8 mouse cellular contexts compared by ENCODE assay signal in genomic region chr8:122550995-122551264, GRCm38 (mm10). TPM values are rescaled to one million over a fixed set of nuclear protein-coding genes. Genes with fewer than 3 reads are reported as not detected.
DNase-seq lines count a peak whose midpoint lies in the region; ATAC-seq and TF ChIP-seq lines count a peak whose summit lies in the region.

No protein-coding gene starts in this region.

- peak; percentile 8 for ATAC-seq in liver, embryonic 13.5 days (ENCODE audit: low read depth)
- ATAC-seq in megakaryocyte-erythroid progenitor cell, adult 5-6 weeks (replicated peaks; ENCODE audit: low FRiP score, low TSS enrichment, poor library complexity, severe bottlenecking), result no peak

- H3K4me1 ChIP-seq in heart, embryonic 10.5 days, result peaks cover 61% of the 10 kb centered on the region
- peaks cover 40% of the 10 kb centered on the region for H3K4me1 ChIP-seq in thymus, adult 2 months (replicated peaks; ENCODE audit: control insufficient read depth, insufficient read depth, low read length)
- peaks cover 75% of the 10 kb centered on the region for H3K4me1 ChIP-seq in liver, embryonic 13.5 days (replicated peaks)

- peak overlapping the region; percentile 99 for H3K9ac ChIP-seq in liver, embryonic 13.5 days

- no peaks in the 10 kb centered on the region for H3K27me3 ChIP-seq in heart, embryonic 10.5 days (ENCODE audit: insufficient read depth, poor library complexity, severe bottlenecking)
- no peaks in the 10 kb centered on the region for H3K27me3 ChIP-seq in thymus, adult 2 months (ENCODE audit: control insufficient read depth, insufficient read depth, low read length)
- no peaks in the 10 kb centered on the region for H3K27me3 ChIP-seq in liver, embryonic 13.5 days

- peak overlapping the region; percentile 99 for H3K4me2 ChIP-seq in liver, embryonic 13.5 days

- no peak for TF ChIP-seq CTCF in thymus, adult 2 months (IDR thresholded peaks at IDR 0.05; ENCODE audit: borderline replicate concordance, control insufficient read depth, extremely low read depth, insufficient read depth, low read length, poor library complexity)

- H3K27ac ChIP-seq in heart, embryonic 10.5 days, result peak overlapping the region; percentile 98
- no peak overlapping the region for H3K27ac ChIP-seq in thymus, adult 2 months (ENCODE audit: control insufficient read depth, insufficient read depth, low read length)
- H3K27ac ChIP-seq in liver, embryonic 13.5 days, result peak overlapping the region; percentile 99

- H3K4me3 ChIP-seq in heart, embryonic 10.5 days, result peak overlapping the region; percentile 88
- peak overlapping the region; percentile 75 for H3K4me3 ChIP-seq in thymus, adult 2 months (ENCODE audit: control insufficient read depth, insufficient read depth, low read length)
- peak overlapping the region; percentile 99 for H3K4me3 ChIP-seq in liver, embryonic 13.5 days (replicated peaks)

- intact Hi-C loops in heart, postnatal 25 days (cut with DNase I), result loop anchor here (1.0 kb wide), 1 partner anchor 50 kb away; no protein-coding TSS in a partner anchor

- DNase-seq in heart, embryonic 10.5 days (ENCODE audit: low spot score), result no peak
- DNase-seq in heart, postnatal 25 days (ENCODE audit: low spot score), result no peak
- no peak for DNase-seq in thymus, adult 2 months
- DNase-seq in thymus, adult 18-20 months, result no peak
- no peak for DNase-seq in liver, embryonic 13.5 days
- DNase-seq in adrenal gland, adult 8-10 months, result no peak
- DNase-seq in adrenal gland, adult (ENCODE audit: inconsistent age in 2 of 2, low spot score in 1 of 2), result no peak

- 0% methylated on average over 43 of the region's 43 CpGs for WGBS in heart, embryonic 10.5 days
- under 1% methylated on average over 40 of the region's 43 CpGs for WGBS in thymus, adult 2 months
- 0% methylated on average over 41 of the region's 43 CpGs for WGBS in liver, embryonic 13.5 days (ENCODE audit: insufficient replicate concordance)

- no peaks in the 10 kb centered on the region for H3K9me3 ChIP-seq in heart, embryonic 10.5 days
- H3K9me3 ChIP-seq in liver, embryonic 13.5 days (replicated peaks), result no peaks in the 10 kb centered on the region

- H3K36me3 ChIP-seq in heart, embryonic 10.5 days, result no peaks in the 10 kb centered on the region; the same call in 1 of the 2 replicates
- no peaks in the 10 kb centered on the region for H3K36me3 ChIP-seq in thymus, adult 2 months (ENCODE audit: control insufficient read depth, insufficient read depth, low read length)
- peaks cover 9% of the 10 kb centered on the region; the same call in 1 of the 2 replicates for H3K36me3 ChIP-seq in liver, embryonic 13.5 days

- no peak for TF ChIP-seq POLR2A in thymus, adult 2 months (IDR thresholded peaks at IDR 0.05; ENCODE audit: control insufficient read depth, extremely low read depth, insufficient read depth, low read length, poor library complexity)

RNA-seq across cellular contexts. Expression of gene Piezo1, which starts 0.2 kb away (rescaled TPM):
- polyA plus RNA-seq in heart, embryonic 10.5 days (2016; fragmentation: Nextera tagmentation; extraction: Ambion mirVana), result 23.7 and 29.3 TPM in 2 replicates
- 10 to 100 TPM; 17.2 to 19.1 TPM for total RNA-seq in heart, postnatal 25 days (2021)
- 93.6 and 106 TPM in 2 replicates for polyA plus RNA-seq in thymus, adult 2 months (2012; rRNA removed)
- 13.9 and 14.2 TPM in 2 replicates for polyA plus RNA-seq in liver, embryonic 13.5 days (2015; fragmentation: Nextera tagmentation; extraction: Ambion mirVana)
- total RNA-seq in megakaryocyte-erythroid progenitor cell, adult 5-6 weeks (2014; fragmentation: Nextera tagmentation), result 84.0 and 93.5 TPM in 2 replicates
- total RNA-seq in megakaryocyte-erythroid progenitor cell, adult 5-6 weeks (2017), result 31.1 and 31.5 TPM in 2 replicates
- 10 to 100 TPM; 13.8 to 25.2 (median 18.5) TPM for total RNA-seq in adrenal gland, adult 8-10 months (2022)

RNA-seq across cellular contexts. Expression of gene Cdt1, which starts 16.9 kb away (rescaled TPM):
- polyA plus RNA-seq in heart, embryonic 10.5 days (2016; fragmentation: Nextera tagmentation; extraction: Ambion mirVana), result 47.6 TPM in 2 replicates
- 1 to 10 TPM; 2.7 to 3.2 TPM for total RNA-seq in heart, postnatal 25 days (2021)
- 136 and 210 TPM in 2 replicates for polyA plus RNA-seq in thymus, adult 2 months (2012; rRNA removed)
- 60.6 and 64.3 TPM in 2 replicates for polyA plus RNA-seq in liver, embryonic 13.5 days (2015; fragmentation: Nextera tagmentation; extraction: Ambion mirVana)
- total RNA-seq in megakaryocyte-erythroid progenitor cell, adult 5-6 weeks (2014; fragmentation: Nextera tagmentation), result 133 and 150 TPM in 2 replicates
- 34.5 and 70.6 TPM in 2 replicates for total RNA-seq in megakaryocyte-erythroid progenitor cell, adult 5-6 weeks (2017)
- total RNA-seq in adrenal gland, adult 8-10 months (2022), result 1 to 10 TPM; 4.8 to 9.9 (median 8.2) TPM

RNA-seq across cellular contexts. Expression of gene Aprt, which starts 25.8 kb away (rescaled TPM):
- 318 and 361 TPM in 2 replicates for polyA plus RNA-seq in heart, embryonic 10.5 days (2016; fragmentation: Nextera tagmentation; extraction: Ambion mirVana)
- 10 to 100 TPM; 30.6 to 39.3 TPM for total RNA-seq in heart, postnatal 25 days (2021)
- 119 and 136 TPM in 2 replicates for polyA plus RNA-seq in thymus, adult 2 months (2012; rRNA removed)
- 198 and 218 TPM in 2 replicates for polyA plus RNA-seq in liver, embryonic 13.5 days (2015; fragmentation: Nextera tagmentation; extraction: Ambion mirVana)
- 228 and 254 TPM in 2 replicates for total RNA-seq in megakaryocyte-erythroid progenitor cell, adult 5-6 weeks (2014; fragmentation: Nextera tagmentation)
- total RNA-seq in megakaryocyte-erythroid progenitor cell, adult 5-6 weeks (2017), result 55.1 and 106 TPM in 2 replicates
- 100 to 1,000 TPM in 3 of 4 experiments, 10 to 100 TPM in 1; 83.4 to 110 (median 106) TPM for total RNA-seq in adrenal gland, adult 8-10 months (2022)
